Mouse (Mus musculus): ENCODE measurements around the gene Pex11a.

GRCm38 (mm10) chr7:79710831-79711230 lies 32.1 kb downstream of the Pex11a start:
- TF ChIP-seq CTCF (conservative IDR thresholded peaks at IDR 0.05 in 1 of 2, IDR thresholded peaks at IDR 0.05 in 1 of 2; ENCODE audit: low read depth in 2 of 2, low read length in 2 of 2) (no peak), NRF1 (IDR thresholded peaks at IDR 0.05; ENCODE audit: low read depth, low read length) (no peak), RAD21 (IDR thresholded peaks at IDR 0.05; ENCODE audit: low read depth, low read length) (no peak), ZKSCAN1 (IDR thresholded peaks at IDR 0.05; ENCODE audit: borderline replicate concordance, low read depth, low read length) (no peak), POLR2A (IDR thresholded peaks at IDR 0.05; ENCODE audit: low read depth, low read length) (no peak), BHLHE40 (IDR thresholded peaks at IDR 0.05; ENCODE audit: low read depth, low read length) (no peak), E2F4 (IDR thresholded peaks at IDR 0.05; ENCODE audit: insufficient replicate concordance, low read depth, low read length) (no peak), UBTF (IDR thresholded peaks at IDR 0.05; ENCODE audit: low read depth, low read length) (no peak), USF1 (IDR thresholded peaks at IDR 0.05; ENCODE audit: low read depth, low read length) (no peak), JUN (IDR thresholded peaks at IDR 0.05; ENCODE audit: insufficient read depth, low read depth, low read length) (no peak), ETS1 (conservative IDR thresholded peaks at IDR 0.05; ENCODE audit: low read depth, low read length) (no peak), ELF1 (IDR thresholded peaks at IDR 0.05; ENCODE audit: low read depth, low read length) (no peak), PAX5 (IDR thresholded peaks at IDR 0.05; ENCODE audit: low read length) (no peak)

Data from CH12.LX (cell line).